Comparison of ENCODE assay signal across 18 mouse cellular contexts in the genomic region with DNA sequence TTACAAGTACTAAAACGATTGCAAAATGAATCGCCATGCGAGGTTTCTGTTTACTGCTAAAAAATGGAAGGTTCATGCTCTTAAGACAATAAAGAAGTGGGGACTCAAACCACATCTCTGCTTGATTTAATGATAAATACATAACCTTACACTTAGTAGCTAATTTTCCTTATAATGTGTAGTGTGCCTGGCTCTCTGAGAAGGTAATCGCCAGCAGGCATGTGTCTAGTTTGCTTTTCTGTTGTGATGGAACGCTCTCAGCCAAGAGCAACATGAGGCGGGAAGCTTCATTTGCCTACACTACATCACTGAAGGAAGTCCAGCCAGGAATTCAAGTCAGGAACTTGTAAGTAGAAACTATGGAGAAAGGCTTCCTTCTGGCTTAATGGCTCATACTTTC.
"Had no signal": no experiment of that assay in that cellular context is flagged by ENCODE, and none has a peak within 500 bp of the region (broad histone marks: within the 10 kb centered on the region; RNA-seq: fewer than 3 reads in every experiment).

No protein-coding gene starts in this region.

- H3K36me3 ChIP-seq: lung, embryonic 15.5 days; midbrain, embryonic 13.5 days; midbrain, embryonic 15.5 days; neural tube, embryonic 12.5 days; stomach, embryonic 15.5 days had no signal

- H3K9ac ChIP-seq: liver, postnatal 0 days; lung, embryonic 15.5 days; midbrain, embryonic 13.5 days; midbrain, embryonic 15.5 days; neural tube, embryonic 12.5 days; stomach, embryonic 15.5 days had no signal

- H3K4me3 ChIP-seq: lung, embryonic 15.5 days; megakaryocyte, embryonic 14.5 days; midbrain, embryonic 13.5 days; midbrain, embryonic 15.5 days; neural tube, embryonic 12.5 days; stomach, embryonic 15.5 days had no signal

- H3K27me3 ChIP-seq: lung, embryonic 15.5 days; megakaryocyte, embryonic 14.5 days; midbrain, embryonic 13.5 days; midbrain, embryonic 15.5 days; neural tube, embryonic 12.5 days; stomach, embryonic 15.5 days had no signal

- H3K4me2 ChIP-seq: lung, embryonic 15.5 days; midbrain, embryonic 11.5 days; midbrain, embryonic 13.5 days; midbrain, embryonic 15.5 days; neural tube, embryonic 12.5 days; stomach, embryonic 15.5 days had no signal

- DNase-seq: liver, postnatal 0 days; lung, adult 2 months; lung, postnatal 14 days; lung, postnatal 36 days; right cerebral cortex, postnatal 14 days; thymus, adult 2 months; thymus, postnatal 25 days; thymus, postnatal 4 days had no signal

- H3K27ac ChIP-seq: lung, embryonic 15.5 days; macrophage; midbrain, embryonic 13.5 days; midbrain, embryonic 15.5 days; neural tube, embryonic 12.5 days; stomach, embryonic 15.5 days; stomach, postnatal 0 days had no signal

- ATAC-seq: liver, postnatal 0 days; lung, postnatal 0 days; midbrain, embryonic 13.5 days; midbrain, embryonic 15.5 days had no signal

- H3K4me1 ChIP-seq: megakaryocyte, embryonic 14.5 days; midbrain, embryonic 13.5 days; midbrain, embryonic 15.5 days; neural tube, embryonic 12.5 days; stomach, embryonic 15.5 days had no signal

- H3K9me3 ChIP-seq: lung, embryonic 15.5 days; midbrain, embryonic 13.5 days; midbrain, embryonic 15.5 days; neural tube, embryonic 12.5 days; stomach, embryonic 15.5 days had no signal
